Mouse (Mus musculus): ENCODE measurements at regions not wholly inside any gene's neighbourhood (a gene's known extent, or its start where the extent isn't known, plus 50 kb on each side); places are given as distances from the start of the nearest gene placed in this dataset.
"Not testable (repeated sequence)": the region's sequence is repeated elsewhere in the genome, so short reads cannot be mapped to it uniquely, and the experiment has no call there.

DNA sequence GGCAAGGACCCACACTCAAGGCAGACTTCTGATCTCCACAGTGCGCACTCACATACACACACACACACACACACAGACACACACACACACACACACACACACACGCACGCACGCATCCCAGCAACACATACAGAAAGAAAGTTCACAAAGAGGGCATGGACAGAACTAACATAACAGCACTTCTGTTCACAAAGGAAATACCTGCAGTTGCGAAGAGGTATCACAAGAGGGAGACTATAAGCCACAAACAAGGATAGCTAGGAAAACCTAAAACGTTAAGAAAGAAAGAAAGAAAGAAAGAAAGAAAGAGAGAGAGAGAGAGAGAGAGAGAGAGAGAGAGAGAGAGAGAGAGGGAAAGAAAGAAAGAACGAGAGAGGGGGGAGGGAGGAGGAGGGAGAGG, 336.9 kb downstream of the Rapgef2 start:
- H3K27ac ChIP-seq; H3K4me3 ChIP-seq; H3K27me3 ChIP-seq; H3K9me3 ChIP-seq (replicated peaks); H3K9ac ChIP-seq; H3K4me1 ChIP-seq; H3K36me3 ChIP-seq (ENCODE audit: poor library complexity, severe bottlenecking); H3K4me2 ChIP-seq; ATAC-seq: not testable (repeated sequence)
- 83% methylated on average over 6 of the region's 7 CpGs for WGBS

DNA sequence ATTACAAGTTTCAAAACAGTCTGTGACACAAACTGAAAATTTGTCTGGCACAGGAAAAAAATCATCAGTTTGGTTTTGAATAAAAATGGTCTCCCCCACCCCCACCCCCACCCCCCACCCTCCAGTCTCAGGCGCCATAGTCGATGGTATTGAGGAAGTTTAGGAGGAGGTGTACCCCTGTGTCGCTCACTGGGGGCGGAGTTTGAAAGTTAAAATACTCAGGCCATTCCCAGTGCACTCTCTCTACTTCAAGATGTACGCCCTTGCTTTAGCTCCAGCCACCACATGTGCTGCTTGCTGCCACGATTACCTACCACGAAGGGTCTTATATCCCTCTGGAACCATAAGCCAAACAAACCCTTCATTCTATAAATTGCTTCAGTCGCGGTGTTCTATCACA, 337.6 kb downstream of the Rapgef2 start:
- WGBS, result 93% methylated on average over 9 of the region's 9 CpGs
- Histone ChIP-seq H3K4me1 (no peaks in the 10 kb centered on the region), H3K9me3 (replicated peaks) (no peaks in the 10 kb centered on the region), H3K36me3 (ENCODE audit: poor library complexity, severe bottlenecking) (no peaks in the 10 kb centered on the region), H3K4me3 (no peak overlapping the region), H3K27ac (no peak overlapping the region), H3K27me3 (no peaks in the 10 kb centered on the region), H3K4me2 (no peak overlapping the region), H3K9ac (no peak overlapping the region)
- 0 out of 2 replicates have a peak, but pooled peaks have one; percentile 50 for ATAC-seq

GRCm38 (mm10) chr3:78948171-78948570, 338.1 kb downstream of the Rapgef2 start:
- no peaks in the 10 kb centered on the region for H3K27me3 ChIP-seq
- no peaks in the 10 kb centered on the region for H3K36me3 ChIP-seq (ENCODE audit: poor library complexity, severe bottlenecking)
- no peaks in the 10 kb centered on the region for H3K9me3 ChIP-seq (replicated peaks)
- no peak overlapping the region for H3K27ac ChIP-seq
- no peak overlapping the region for H3K4me2 ChIP-seq
- H3K4me1 ChIP-seq, result no peaks in the 10 kb centered on the region
- no peak overlapping the region for H3K9ac ChIP-seq
- ATAC-seq, result peak; percentile 58; the same call in 1 of the 2 replicates
- 36% methylated on average over 8 of the region's 8 CpGs for WGBS
- no peak overlapping the region for H3K4me3 ChIP-seq

- H3K36me3 ChIP-seq (ENCODE audit: poor library complexity, severe bottlenecking), result no peaks in the 10 kb centered on the region
- H3K4me1 ChIP-seq, result no peaks in the 10 kb centered on the region
- WGBS, result 93% methylated on average over 9 of the region's 9 CpGs
- no peak overlapping the region for H3K27ac ChIP-seq
- H3K27me3 ChIP-seq, result no peaks in the 10 kb centered on the region
- no peaks in the 10 kb centered on the region for H3K9me3 ChIP-seq (replicated peaks)
- no peak for ATAC-seq
- no peak overlapping the region for H3K4me3 ChIP-seq
- H3K9ac ChIP-seq, result no peak overlapping the region
- no peak overlapping the region for H3K4me2 ChIP-seq
Observed at GRCm38 (mm10) chr3:78947183-78947582, 339.1 kb downstream of the Rapgef2 start.

GRCm38 (mm10) chr3:78944185-78944584, 342.1 kb downstream of the Rapgef2 start:
- no peaks in the 10 kb centered on the region for H3K4me1 ChIP-seq

DNA sequence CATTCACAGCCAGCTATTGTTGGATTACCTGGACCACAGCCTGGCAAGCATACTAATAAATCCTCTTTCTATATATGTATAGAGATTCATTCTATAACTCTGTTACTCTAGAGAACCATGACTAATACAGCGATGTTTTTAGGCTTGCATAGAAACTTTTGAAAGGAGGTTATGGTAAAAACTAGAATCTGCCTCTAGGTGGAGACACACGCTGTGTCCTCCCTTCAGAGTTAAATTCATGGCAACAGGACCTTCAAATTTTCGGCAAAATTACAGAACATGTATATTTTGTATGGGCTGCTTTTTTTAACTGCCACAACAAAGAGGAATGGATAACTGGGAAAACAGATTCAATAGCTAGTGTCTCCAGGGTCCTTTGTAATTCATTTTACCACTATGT, 353.3 kb downstream of the Rapgef2 start:
- Histone ChIP-seq H3K4me3 (no peak overlapping the region), H3K27ac (no peak overlapping the region), H3K4me1 (no peaks in the 10 kb centered on the region), H3K9me3 (replicated peaks) (no peaks in the 10 kb centered on the region), H3K36me3 (ENCODE audit: poor library complexity, severe bottlenecking) (no peaks in the 10 kb centered on the region), H3K9ac (no peak overlapping the region), H3K4me2 (no peak overlapping the region), H3K27me3 (no peaks in the 10 kb centered on the region)
- 85% methylated on average over 3 of the region's 3 CpGs for WGBS
- no peak for ATAC-seq

More at GRCm38 (mm10) chr3:78944185-78944584, 342.1 kb downstream of the Rapgef2 start:
- Histone ChIP-seq H3K36me3 (ENCODE audit: poor library complexity, severe bottlenecking) (no peaks in the 10 kb centered on the region), H3K27me3 (no peaks in the 10 kb centered on the region), H3K9ac (no peak overlapping the region), H3K4me2 (no peak overlapping the region), H3K9me3 (replicated peaks) (no peaks in the 10 kb centered on the region), H3K4me3 (no peak overlapping the region), H3K27ac (no peak overlapping the region)
- WGBS, result 73% methylated on average over 8 of the region's 8 CpGs
- ATAC-seq, result no peak

DNA sequence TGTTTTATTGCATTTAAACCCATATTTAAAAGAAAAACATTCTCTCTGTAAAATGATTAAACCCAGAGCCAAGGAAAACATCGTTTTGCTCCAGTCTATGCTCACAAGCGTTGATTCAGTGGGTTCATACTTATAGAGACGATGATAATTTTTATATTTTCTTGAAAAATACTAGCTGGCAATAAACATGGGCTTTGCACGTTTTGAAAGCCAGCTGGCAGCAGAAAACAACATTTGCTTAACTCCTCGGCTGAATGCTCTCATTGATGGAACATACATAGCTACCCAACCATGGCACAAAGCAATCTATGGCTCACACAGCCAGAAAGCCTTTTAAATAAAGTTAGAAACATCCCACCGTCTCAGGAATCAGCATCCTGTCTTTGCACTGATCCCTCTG, 366.5 kb downstream of the Rapgef2 start:
- peak; percentile 46; the same call in 1 of the 2 replicates for ATAC-seq
- H3K27me3 ChIP-seq, result no peaks in the 10 kb centered on the region
- H3K4me1 ChIP-seq, result peaks cover 3% of the 10 kb centered on the region
- 54% methylated on average over 6 of the region's 6 CpGs for WGBS
- H3K4me2 ChIP-seq, result peak overlapping the region; percentile 54; the same call in 1 of the 2 replicates
- H3K4me3 ChIP-seq, result no peak overlapping the region
- H3K9ac ChIP-seq, result no peak overlapping the region
- no peak overlapping the region for H3K27ac ChIP-seq
- no peaks in the 10 kb centered on the region for H3K9me3 ChIP-seq (replicated peaks)
- H3K36me3 ChIP-seq (ENCODE audit: poor library complexity, severe bottlenecking), result no peaks in the 10 kb centered on the region

- ATAC-seq, result peak; percentile 82
- Histone ChIP-seq H3K27me3 (no peaks in the 10 kb centered on the region), H3K36me3 (ENCODE audit: poor library complexity, severe bottlenecking) (no peaks in the 10 kb centered on the region), H3K4me2 (peak overlapping the region; percentile 54), H3K9me3 (replicated peaks) (no peaks in the 10 kb centered on the region), H3K27ac (no peak overlapping the region), H3K4me3 (no peak overlapping the region), H3K9ac (no peak overlapping the region), H3K4me1 (peaks cover 3% of the 10 kb centered on the region)
- 15% methylated on average over 12 of the region's 12 CpGs for WGBS
Observed at GRCm38 (mm10) chr3:78919407-78919806, 366.9 kb downstream of the Rapgef2 start.

- no peak overlapping the region for H3K4me3 ChIP-seq
- 57% methylated on average over 1 of the region's 1 CpGs for WGBS
- H3K36me3 ChIP-seq (ENCODE audit: poor library complexity, severe bottlenecking), result no peaks in the 10 kb centered on the region
- H3K27ac ChIP-seq, result no peak overlapping the region
- H3K27me3 ChIP-seq, result no peaks in the 10 kb centered on the region
- no peak overlapping the region for H3K4me2 ChIP-seq
- H3K9ac ChIP-seq, result no peak overlapping the region
- peaks cover 16% of the 10 kb centered on the region; the same call in 1 of the 2 replicates for H3K4me1 ChIP-seq
- H3K9me3 ChIP-seq (replicated peaks), result no peaks in the 10 kb centered on the region
- ATAC-seq, result peak; percentile 75
Observed at GRCm38 (mm10) chr3:78908196-78908844, 378.0 kb downstream of the Rapgef2 start.

DNA sequence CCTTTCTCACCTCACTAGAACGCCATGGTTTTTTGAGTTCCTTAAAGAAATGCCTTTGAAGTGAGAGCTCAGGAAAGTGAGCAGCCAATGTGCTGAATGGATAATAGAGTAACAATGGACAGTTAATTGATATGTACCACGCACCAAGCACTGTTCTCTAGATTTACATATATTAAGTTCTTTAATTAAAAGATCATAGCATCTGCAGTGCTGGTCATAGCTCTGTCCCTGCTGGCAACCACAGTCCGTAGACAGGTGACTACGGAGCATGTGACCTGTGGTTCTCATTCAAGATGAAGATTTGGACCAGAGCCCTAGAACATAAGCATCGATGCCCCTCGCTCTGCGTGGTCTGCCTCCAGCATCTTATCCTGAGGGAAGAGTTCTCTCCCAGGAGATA, 378.5 kb downstream of the Rapgef2 start:
- no peak overlapping the region for H3K4me3 ChIP-seq
- H3K4me1 ChIP-seq, result peaks cover 21% of the 10 kb centered on the region; the same call in 1 of the 2 replicates
- H3K27me3 ChIP-seq, result no peaks in the 10 kb centered on the region
- no peak overlapping the region for H3K9ac ChIP-seq
- WGBS, result 65% methylated on average over 7 of the region's 7 CpGs
- ATAC-seq, result 0 out of 2 replicates have a peak, but pooled peaks have one; percentile 13
- no peak overlapping the region for H3K4me2 ChIP-seq
- H3K36me3 ChIP-seq (ENCODE audit: poor library complexity, severe bottlenecking), result no peaks in the 10 kb centered on the region
- H3K27ac ChIP-seq, result no peak overlapping the region
- no peaks in the 10 kb centered on the region for H3K9me3 ChIP-seq (replicated peaks)

DNA sequence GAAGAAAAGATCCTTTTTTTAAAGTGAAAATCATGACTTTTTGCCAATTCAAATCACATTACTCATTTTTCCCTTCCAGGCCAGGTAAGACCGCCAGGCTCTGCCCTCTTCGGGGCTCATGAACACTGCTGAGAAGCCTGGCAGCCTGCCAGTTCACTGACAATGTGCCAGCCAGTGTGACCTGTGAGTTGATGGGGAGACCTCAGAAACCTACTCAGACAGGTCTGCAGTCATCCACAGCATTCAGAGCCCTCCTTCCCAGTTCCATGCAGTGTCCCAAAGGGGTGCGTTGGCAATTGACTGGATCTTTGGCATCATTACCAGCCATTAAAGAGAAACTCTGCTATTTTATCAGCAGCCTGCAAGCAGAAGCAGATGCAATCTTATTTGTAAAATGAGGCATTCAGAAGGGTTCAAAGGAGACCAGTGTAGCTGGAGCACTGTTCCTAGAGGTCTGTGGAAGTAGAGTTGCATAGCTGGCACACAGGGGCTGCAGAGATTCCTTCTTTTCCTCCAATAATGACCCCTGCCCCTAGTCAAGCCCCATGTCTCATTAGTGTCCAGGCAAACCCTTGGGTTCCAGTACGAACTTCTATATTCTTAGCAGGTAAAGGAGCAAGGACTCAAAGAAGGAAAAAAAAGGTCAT, 384.4 kb downstream of the Rapgef2 start:
- no peak overlapping the region for H3K9ac ChIP-seq
- H3K4me1 ChIP-seq, result peaks cover 26% of the 10 kb centered on the region
- H3K4me2 ChIP-seq, result peak overlapping the region; percentile 37
- no peak overlapping the region for H3K27ac ChIP-seq
- no peaks in the 10 kb centered on the region for H3K9me3 ChIP-seq (replicated peaks)
- H3K4me3 ChIP-seq, result no peak overlapping the region
- ATAC-seq, result peak; percentile 81
- 10% methylated on average over 4 of the region's 4 CpGs for WGBS
- H3K36me3 ChIP-seq (ENCODE audit: poor library complexity, severe bottlenecking), result no peaks in the 10 kb centered on the region
- no peaks in the 10 kb centered on the region for H3K27me3 ChIP-seq

DNA sequence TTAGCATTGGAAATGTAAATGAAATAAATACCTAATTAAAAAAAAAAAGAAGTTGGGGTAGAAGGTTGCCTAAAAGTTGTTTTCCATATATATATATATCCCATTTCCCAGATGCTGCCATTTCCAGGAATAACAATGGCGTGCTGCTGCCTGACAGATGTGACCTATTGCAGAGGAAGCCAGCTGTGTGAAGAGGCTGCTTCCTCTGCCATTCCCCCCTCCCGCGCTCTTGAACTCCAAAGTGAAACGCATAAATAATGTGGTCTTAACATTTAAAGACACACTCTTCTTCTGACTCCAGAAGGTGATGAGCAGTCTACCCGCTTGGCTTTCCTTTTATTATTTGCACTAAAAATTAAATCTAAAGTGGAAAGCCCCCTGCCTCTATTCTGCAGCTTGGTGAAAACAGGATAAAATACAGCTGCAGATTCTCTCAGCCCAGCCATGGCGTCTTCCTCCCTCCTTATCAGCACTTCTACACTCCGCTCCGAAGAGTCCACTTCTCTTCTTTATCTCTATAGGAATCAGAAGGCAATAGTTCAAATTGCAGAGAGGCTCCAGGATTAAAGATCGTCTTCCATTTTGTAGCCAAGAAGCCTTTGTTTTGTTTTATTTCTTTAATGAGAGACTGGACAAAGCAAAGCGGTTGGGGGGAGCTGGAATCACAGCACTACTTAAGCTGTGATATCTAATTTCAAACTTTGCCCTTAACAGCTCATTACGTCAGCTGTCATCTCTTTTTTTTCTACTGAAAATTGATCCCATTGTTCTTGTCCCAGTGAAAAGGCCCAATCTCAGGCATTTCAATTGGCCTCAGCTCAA, 385.1 kb downstream of the Rapgef2 start:
- Histone ChIP-seq H3K4me1 (peaks cover 26% of the 10 kb centered on the region), H3K9ac (no peak overlapping the region), H3K27ac (no peak overlapping the region; the same call in 1 of the 2 replicates), H3K4me3 (no peak overlapping the region), H3K36me3 (ENCODE audit: poor library complexity, severe bottlenecking) (no peaks in the 10 kb centered on the region), H3K9me3 (replicated peaks) (no peaks in the 10 kb centered on the region), H3K27me3 (no peaks in the 10 kb centered on the region), H3K4me2 (peak overlapping the region; percentile 37)
- ATAC-seq, result peak; percentile 44; the same call in 1 of the 2 replicates
- 17% methylated on average over 11 of the region's 11 CpGs for WGBS

Measured in forebrain, embryonic 13.5 days (tissue).